Comparison of ENCODE assay signal across 18 mouse cellular contexts in genomic region chr17:5641436-5641835, GRCm38 (mm10).
"Had no signal": no experiment of that assay in that cellular context is flagged by ENCODE, and none has a peak within 500 bp of the region (broad histone marks: within the 10 kb centered on the region; RNA-seq: fewer than 3 reads in every experiment).

No protein-coding gene starts in this region.

- DNase-seq: kidney, adult 2 months; kidney, postnatal 25 days; layer of hippocampus, postnatal 36 days; liver, embryonic 13.5 days; lung, embryonic 14.5 days; lung, postnatal 36 days; thymus, adult 2 months; thymus, postnatal 14 days had no signal

- H3K27ac ChIP-seq: kidney, postnatal 0 days; left cerebral cortex, adult 2 months; liver, embryonic 13.5 days; midbrain, embryonic 10.5 days; midbrain, embryonic 13.5 days; neural tube, embryonic 13.5 days; stomach, postnatal 0 days had no signal

- H3K4me1 ChIP-seq: liver, embryonic 13.5 days; midbrain, embryonic 10.5 days; midbrain, embryonic 13.5 days had no signal

- ATAC-seq: lung, postnatal 0 days; midbrain, embryonic 13.5 days; midbrain, embryonic 16.5 days had no signal

- H3K4me3 ChIP-seq: left cerebral cortex, adult 2 months; liver, embryonic 13.5 days; megakaryocyte, embryonic 14.5 days; midbrain, embryonic 10.5 days; midbrain, embryonic 13.5 days; myocyte; neural tube, embryonic 13.5 days had no signal
